Mouse (Mus musculus) heart, embryonic 11.5 days (tissue): ENCODE measurements at regions not wholly inside any gene's neighbourhood (a gene's known extent, or its start where the extent isn't known, plus 50 kb on each side); places are given as distances from the start of the nearest gene placed in this dataset.
"Not testable (repeated sequence)": the region's sequence is repeated elsewhere in the genome, so short reads cannot be mapped to it uniquely, and the experiment has no call there.

Source experiments
- ATAC-seq: fragments of 200-750 bp; cut with Nextera tagmentation; replicated peaks from 2 replicates; pipeline ENCODE4 v1.8.0; 2017; ENCODE audit warnings: moderate library complexity; ENCODE audit not compliant: insufficient number of reproducible peaks, low FRiP score, low TSS enrichment
- H3K27ac ChIP-seq: fragments of 300-500 bp; sonication (generic); 2 replicates; pipeline ENCODE4 v1.5.1; 2014; ENCODE audit warnings: mild to moderate bottlenecking, low read depth, low read length
- H3K27me3 ChIP-seq: fragments of 300-500 bp; sonication (generic); 2 replicates; pipeline ENCODE4 v1.6.1; 2014; ENCODE audit warnings: mild to moderate bottlenecking, low read length, mixed read lengths; ENCODE audit not compliant: control insufficient read depth, insufficient read depth
- H3K36me3 ChIP-seq: fragments of 300-500 bp; sonication (generic); 2 replicates; pipeline ENCODE4 v1.6.1; 2014; ENCODE audit warnings: mild to moderate bottlenecking, low read length, moderate library complexity, mixed read lengths; ENCODE audit not compliant: control insufficient read depth, insufficient read depth
- H3K4me1 ChIP-seq: fragments of 300-500 bp; sonication (generic); 2 replicates; pipeline ENCODE4 v1.6.1; 2014; ENCODE audit warnings: low read length; ENCODE audit not compliant: control insufficient read depth, insufficient read depth
- H3K4me2 ChIP-seq: fragments of 300-500 bp; sonication (generic); 2 replicates; pipeline ENCODE4 v1.6.1; 2014; ENCODE audit warnings: mild to moderate bottlenecking, moderate library complexity
- H3K4me3 ChIP-seq: fragments of 300-500 bp; sonication (generic); 2 replicates; pipeline ENCODE4 v1.5.1; 2014; ENCODE audit warnings: low read depth, low read length
- H3K9ac ChIP-seq: fragments of 300-500 bp; sonication (generic); 2 replicates; pipeline ENCODE4 v1.6.1; 2014; ENCODE audit warnings: mild to moderate bottlenecking, low read depth, low read length, moderate library complexity
- H3K9me3 ChIP-seq: fragments of 300-500 bp; sonication (generic); replicated peaks from 2 replicates; pipeline ENCODE4 v1.6.1; 2016; ENCODE audit warnings: low read length; ENCODE audit not compliant: control insufficient read depth
- WGBS: fragments of 180-500 bp; shearing (Covaris S2); extraction: QIAGEN DNeasy Blood & Tissue Kit; methylation state at CpG from one replicate; pipeline ENCODE4 v1.1.7; 2014; ENCODE audit not compliant: insufficient replicate concordance; 5-methylcytosine and 5-hydroxymethylcytosine counted together

DNA sequence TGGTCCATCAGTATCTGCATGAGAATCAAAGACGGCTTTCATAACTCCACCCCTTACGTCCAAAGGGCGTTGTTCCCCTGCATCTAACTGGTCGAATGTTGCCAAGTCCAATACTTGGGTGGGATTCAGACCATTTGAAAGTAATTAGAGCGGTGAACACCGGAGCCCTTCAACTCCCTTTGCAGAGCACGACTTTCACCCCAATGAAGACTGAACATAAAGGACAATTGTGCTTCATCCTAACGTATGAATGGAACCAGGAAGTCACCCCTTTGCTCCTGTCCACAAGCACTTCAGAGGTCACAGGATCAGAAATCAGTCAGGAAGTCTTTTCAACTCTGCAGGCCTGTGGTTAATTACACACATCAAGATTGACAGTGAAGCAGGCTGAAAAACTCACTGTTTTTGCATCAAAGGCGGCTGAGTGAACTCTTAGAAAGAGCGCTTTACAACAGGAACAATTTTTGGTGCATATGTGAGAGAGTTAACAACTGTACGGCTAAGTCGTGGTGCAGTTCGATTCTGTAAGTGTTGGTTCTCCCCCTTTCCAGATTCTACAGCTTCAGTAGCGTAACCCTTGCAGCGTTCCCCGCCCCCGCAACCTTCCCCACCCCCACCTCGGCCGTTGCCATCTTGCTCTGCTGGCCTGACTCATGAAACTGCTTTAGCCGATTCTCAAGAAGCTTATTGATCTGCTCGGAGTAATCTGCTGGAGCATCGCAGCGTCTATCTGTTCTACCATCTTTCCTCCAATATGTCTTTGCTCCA lies 203.1 kb downstream of the Wdr20rt start:
- H3K9ac ChIP-seq: no peak overlapping the region
- no peak for ATAC-seq
- H3K36me3 ChIP-seq: no peaks in the 10 kb centered on the region
- H3K9me3 ChIP-seq: no peaks in the 10 kb centered on the region
- no peak overlapping the region; the same call in 1 of the 2 replicates for H3K4me2 ChIP-seq
- H3K4me1 ChIP-seq: no peaks in the 10 kb centered on the region
- no peak overlapping the region for H3K27ac ChIP-seq
- WGBS: 59% methylated on average over 23 of the region's 23 CpGs
- H3K27me3 ChIP-seq: no peaks in the 10 kb centered on the region
- H3K4me3 ChIP-seq: no peak overlapping the region

DNA sequence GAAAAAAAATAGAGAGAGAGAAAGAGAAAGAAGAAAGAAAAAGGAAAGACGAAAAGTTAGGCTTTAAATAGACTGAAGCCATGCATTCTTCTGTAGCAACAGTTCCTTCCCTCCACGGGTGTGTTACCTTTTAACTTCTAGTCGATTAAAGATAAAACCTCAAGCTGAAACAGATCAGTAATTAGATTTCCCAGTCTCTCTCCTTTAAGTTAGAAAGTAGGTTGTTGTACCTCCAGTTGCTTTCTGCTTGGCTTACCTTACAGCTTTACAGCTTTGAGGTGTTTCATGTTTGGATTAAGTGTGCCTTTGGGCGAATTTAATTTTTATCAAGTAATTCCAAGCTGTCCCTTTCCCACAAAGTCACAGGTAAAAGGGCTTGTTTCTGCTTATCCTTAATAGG lies 225.5 kb downstream of the Wdr20rt start:
- Histone ChIP-seq H3K4me1 (no peaks in the 10 kb centered on the region), H3K9me3 (no peaks in the 10 kb centered on the region), H3K4me2 (no peak overlapping the region), H3K9ac (no peak overlapping the region), H3K4me3 (no peak overlapping the region), H3K36me3 (no peaks in the 10 kb centered on the region), H3K27me3 (no peaks in the 10 kb centered on the region), H3K27ac (no peak overlapping the region)
- no peak for ATAC-seq
- WGBS: 68% methylated on average over 4 of the region's 4 CpGs

DNA sequence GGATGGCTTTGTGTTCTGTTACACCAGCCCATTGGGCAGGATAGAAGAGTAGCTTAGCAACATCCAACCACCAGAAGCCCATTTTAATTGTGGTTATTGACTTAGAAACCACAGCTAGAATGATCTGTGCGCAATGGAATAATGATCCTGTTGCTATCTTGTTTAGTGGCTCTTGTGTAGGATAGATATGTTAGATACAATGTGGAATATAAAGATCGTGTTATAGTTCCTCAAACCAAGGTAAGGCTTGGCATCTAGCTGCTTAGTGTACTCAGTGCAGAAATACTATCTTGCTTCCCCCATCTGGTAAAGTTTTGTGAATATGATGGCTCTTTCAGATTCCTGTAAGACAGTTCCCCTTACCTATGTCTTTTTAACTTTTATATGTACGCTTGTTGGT lies 230.4 kb downstream of the Wdr20rt start:
- Histone ChIP-seq H3K27ac (no peak overlapping the region), H3K9me3 (no peaks in the 10 kb centered on the region), H3K4me2 (no peak overlapping the region), H3K36me3 (no peaks in the 10 kb centered on the region), H3K4me1 (no peaks in the 10 kb centered on the region), H3K27me3 (no peaks in the 10 kb centered on the region), H3K9ac (no peak overlapping the region), H3K4me3 (no peak overlapping the region)
- WGBS: 81% methylated on average over 3 of the region's 3 CpGs
- no peak for ATAC-seq

DNA sequence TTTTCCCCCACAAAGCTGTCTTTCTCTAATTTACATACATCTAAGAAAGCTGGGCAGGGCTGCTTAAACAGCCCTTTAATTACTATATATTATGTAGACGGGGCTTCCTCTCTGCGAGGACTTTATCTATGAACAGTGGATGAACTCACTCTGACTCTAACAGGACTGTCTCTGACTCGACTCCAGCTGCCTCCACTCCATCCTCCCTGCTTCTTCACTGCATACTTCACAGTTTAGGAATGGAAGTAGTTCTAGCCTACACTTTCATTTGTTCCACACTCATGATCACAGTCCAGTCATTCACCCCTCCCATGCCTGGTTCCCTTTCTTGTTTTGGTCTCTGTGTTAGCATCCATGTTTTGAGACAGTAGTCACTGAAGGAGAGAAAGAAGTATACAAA lies 231.6 kb downstream of the Wdr20rt start:
- Histone ChIP-seq H3K4me2 (no peak overlapping the region), H3K9ac (no peak overlapping the region), H3K9me3 (no peaks in the 10 kb centered on the region), H3K27me3 (no peaks in the 10 kb centered on the region), H3K27ac (no peak overlapping the region), H3K4me3 (no peak overlapping the region), H3K36me3 (no peaks in the 10 kb centered on the region), H3K4me1 (no peaks in the 10 kb centered on the region)
- WGBS: 58% methylated on average over 3 of the region's 3 CpGs
- no peak for ATAC-seq

DNA sequence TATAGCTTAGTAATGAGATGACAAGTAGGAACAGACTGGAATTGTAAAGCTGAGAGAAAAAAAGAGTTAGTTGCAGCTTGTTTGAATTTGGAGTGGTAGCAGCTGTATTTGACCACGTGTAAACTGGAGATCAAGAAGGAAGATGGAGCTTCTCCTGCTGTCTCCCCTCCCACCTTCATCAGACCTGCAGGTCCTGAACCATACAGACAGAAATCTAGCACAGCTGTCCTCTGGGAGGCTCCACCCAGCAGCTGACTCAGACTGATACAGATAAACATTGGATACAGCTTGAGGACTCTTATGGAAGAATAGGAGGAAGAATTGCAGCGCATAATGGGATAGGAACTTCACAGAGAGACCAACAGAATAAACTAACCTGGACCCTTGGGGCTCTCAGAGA lies 238.9 kb downstream of the Wdr20rt start:
- ATAC-seq: no peak
- WGBS: 55% methylated on average over 2 of the region's 2 CpGs
- H3K9ac ChIP-seq: no peak overlapping the region

DNA sequence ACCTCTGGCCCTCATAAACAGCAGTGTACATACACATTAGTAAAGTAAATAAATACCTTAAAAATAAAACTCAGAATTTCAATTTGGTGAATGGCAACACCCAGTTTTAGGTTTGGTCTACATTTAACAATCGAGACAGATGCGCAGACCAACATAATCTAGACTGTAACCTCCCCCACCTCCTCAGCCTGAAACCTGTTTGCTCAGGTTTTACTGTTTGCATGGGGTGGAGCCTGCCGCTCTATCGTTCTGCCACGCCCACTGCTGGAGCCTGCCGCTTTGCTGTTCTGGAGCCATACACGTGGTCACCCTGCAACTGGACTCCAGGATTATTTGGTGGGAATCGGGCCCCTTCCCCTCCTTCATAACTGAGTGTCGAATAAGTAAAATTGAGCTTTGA lies 253.4 kb downstream of the Wdr20rt start:
- ATAC-seq, H3K9ac ChIP-seq, H3K9me3 ChIP-seq, H3K27me3 ChIP-seq, H3K4me1 ChIP-seq, H3K4me3 ChIP-seq, H3K36me3 ChIP-seq, H3K27ac ChIP-seq, H3K4me2 ChIP-seq: not testable (repeated sequence)
- WGBS: 44% methylated on average over 9 of the region's 9 CpGs

More for the DNA sequence above, 238.9 kb downstream of the Wdr20rt start:
- H3K4me3 ChIP-seq: no peak overlapping the region
- H3K4me2 ChIP-seq: no peak overlapping the region
- no peaks in the 10 kb centered on the region for H3K36me3 ChIP-seq
- no peak overlapping the region for H3K27ac ChIP-seq
- H3K27me3 ChIP-seq: no peaks in the 10 kb centered on the region
- H3K9me3 ChIP-seq: no peaks in the 10 kb centered on the region
- no peaks in the 10 kb centered on the region for H3K4me1 ChIP-seq

DNA sequence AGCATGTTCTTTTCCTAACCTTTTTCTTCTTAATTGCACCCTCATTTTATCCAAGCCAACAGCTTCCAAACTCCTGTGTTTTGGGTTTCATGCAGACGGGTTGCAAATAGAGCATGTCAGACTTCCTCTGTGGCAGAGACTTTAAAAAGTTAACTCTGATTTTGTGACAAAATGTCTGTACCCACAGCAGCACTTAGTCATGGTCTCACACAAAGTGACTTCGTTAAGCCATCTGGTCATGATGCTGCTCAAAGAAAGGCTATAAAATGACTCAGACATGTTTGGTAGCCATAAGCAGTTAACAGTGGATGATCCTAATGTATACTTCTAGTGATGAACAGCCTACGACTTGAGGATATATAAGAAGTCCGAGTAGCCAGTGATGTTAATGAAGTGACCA lies 255.5 kb downstream of the Wdr20rt start:
- H3K36me3 ChIP-seq: no peaks in the 10 kb centered on the region

DNA sequence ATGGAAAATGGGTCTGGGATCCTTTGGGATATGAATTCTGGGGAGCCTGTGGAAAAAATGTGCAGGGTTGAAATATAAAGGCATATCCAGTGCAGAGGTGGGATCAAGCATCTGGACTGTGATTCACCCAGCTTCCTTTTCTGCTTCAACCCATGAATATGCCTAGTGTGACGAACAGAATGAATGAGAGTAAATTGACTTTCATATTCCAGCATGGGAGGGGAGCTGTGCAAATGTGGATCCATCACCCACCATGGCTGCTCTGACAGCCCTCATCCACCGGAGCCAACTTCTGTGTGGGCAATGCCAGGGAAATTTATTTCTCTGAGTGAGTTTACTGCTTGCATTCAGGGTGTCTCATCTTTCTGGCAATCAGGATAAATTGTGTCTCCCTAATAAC lies 265.8 kb downstream of the Wdr20rt start:
- no peak overlapping the region for H3K4me3 ChIP-seq
- 73% methylated on average over 2 of the region's 2 CpGs for WGBS
- H3K27ac ChIP-seq: no peak overlapping the region
- ATAC-seq: no peak
- H3K9ac ChIP-seq: no peak overlapping the region
- peaks cover 6% of the 10 kb centered on the region; the same call in 1 of the 2 replicates for H3K9me3 ChIP-seq
- H3K4me1 ChIP-seq: no peaks in the 10 kb centered on the region
- H3K4me2 ChIP-seq: no peak overlapping the region
- H3K27me3 ChIP-seq: no peaks in the 10 kb centered on the region
- H3K36me3 ChIP-seq: no peaks in the 10 kb centered on the region

More for the DNA sequence above, 255.5 kb downstream of the Wdr20rt start:
- H3K4me3 ChIP-seq: no peak overlapping the region
- H3K9ac ChIP-seq: no peak overlapping the region
- no peak overlapping the region for H3K4me2 ChIP-seq
- no peak for ATAC-seq
- no peaks in the 10 kb centered on the region for H3K4me1 ChIP-seq
- H3K27me3 ChIP-seq: no peaks in the 10 kb centered on the region
- H3K9me3 ChIP-seq: no peaks in the 10 kb centered on the region
- no peak overlapping the region for H3K27ac ChIP-seq
- WGBS: 79% methylated on average over 4 of the region's 4 CpGs

DNA sequence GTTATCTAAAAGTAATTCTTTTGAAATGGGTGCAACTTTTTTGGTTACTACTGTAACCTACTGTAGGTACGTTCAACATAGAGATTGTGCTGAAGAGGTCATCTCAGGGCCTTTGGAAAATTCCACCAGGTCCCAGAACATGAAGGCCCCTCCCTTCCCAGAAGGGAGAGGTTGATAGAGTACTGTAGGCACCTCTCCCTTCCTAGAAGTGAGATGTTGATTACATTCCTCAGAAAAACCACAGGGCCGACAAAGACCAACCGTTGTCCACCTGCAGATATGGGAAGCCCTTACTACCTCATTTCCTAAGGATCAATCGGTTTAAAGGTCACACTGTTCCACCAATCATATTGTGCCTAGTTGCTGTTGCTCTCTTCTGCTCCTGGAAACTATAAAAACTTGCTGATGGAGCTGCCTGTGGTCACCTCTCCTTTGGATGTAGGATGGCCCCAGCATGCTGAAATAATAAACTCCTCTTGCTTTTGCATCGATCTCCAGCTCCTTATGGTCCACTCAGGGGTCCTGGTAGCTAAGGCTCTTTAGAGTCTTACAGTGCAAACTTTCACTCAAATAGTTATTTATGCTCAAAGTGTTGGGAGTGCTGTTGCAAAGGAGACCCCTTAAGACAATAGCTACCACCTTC lies 269.2 kb downstream of the Wdr20rt start:
- Histone ChIP-seq H3K27ac (no peak overlapping the region), H3K9ac (no peak overlapping the region), H3K4me2 (no peak overlapping the region), H3K4me3 (no peak overlapping the region), H3K36me3 (no peaks in the 10 kb centered on the region), H3K27me3 (no peaks in the 10 kb centered on the region), H3K4me1 (no peaks in the 10 kb centered on the region; the same call in 1 of the 2 replicates), H3K9me3 (peaks cover 6% of the 10 kb centered on the region; the same call in 1 of the 2 replicates)
- ATAC-seq: no peak
- WGBS: 81% methylated on average over 5 of the region's 5 CpGs
